Mouse (Mus musculus): ENCODE measurements around the gene Tal1.

DNA sequence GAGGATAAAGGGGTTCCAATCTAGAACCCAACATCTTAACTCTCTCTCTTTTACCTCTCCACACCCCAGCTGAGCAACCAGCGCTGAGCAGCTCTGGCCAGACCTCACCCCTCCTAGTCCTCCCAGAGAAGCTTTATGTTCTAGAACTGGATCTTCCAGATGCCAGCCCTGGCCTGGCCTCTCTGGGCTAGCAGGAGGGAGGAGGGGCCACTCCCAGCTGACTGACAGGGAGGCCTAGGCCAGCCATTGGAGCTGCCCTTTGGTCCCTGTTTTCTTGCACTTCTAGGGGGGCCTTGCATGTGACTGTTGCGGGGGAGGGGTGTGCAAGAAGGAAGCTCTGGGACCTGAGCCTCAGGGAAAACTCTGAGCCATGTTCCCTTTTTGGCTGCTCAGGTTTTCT lies 34.4 kb downstream of the Tal1 start:
- TF ChIP-seq CTCF (conservative IDR thresholded peaks at IDR 0.05; ENCODE audit: low read length) (no peak), POU5F1 (IDR thresholded peaks at IDR 0.05; ENCODE audit: borderline replicate concordance, low read length) (no peak), NANOG (IDR thresholded peaks at IDR 0.05; ENCODE audit: borderline replicate concordance, low read length) (no peak)
